Mouse (Mus musculus): ENCODE measurements around the gene Stxbp6. TPM values are rescaled to one million over a fixed set of nuclear protein-coding genes. Genes with fewer than 3 reads are reported as not detected.
"Not testable (repeated sequence)": the region's sequence is repeated elsewhere in the genome, so short reads cannot be mapped to it uniquely, and the experiment has no call there.

Gene Stxbp6
- total RNA-seq, 2 experiments from 2014 or later: 3.9 to 4.8 TPM

DNA sequence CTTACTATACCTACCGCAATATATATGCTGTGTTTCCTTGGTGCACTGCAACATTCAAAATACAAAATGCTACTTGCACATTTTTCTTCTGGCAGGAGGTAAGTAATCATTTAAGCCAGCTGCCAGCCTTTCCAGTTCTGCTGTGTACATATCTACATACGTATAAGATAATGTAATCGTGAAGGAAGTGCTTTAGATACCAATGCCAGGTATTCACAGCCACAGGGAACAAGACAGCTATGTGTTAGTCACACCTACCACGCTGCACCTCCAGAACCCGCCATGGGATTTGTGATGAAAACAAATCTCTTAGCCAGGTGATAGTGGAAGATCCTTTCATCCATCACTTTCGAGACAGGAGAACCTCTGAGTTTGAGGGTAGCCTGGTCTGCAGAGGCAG, 13.7 kb downstream of the Stxbp6 start:
- intact Hi-C loops (cut with DNase I): loop anchor here (2.0 kb wide), 1 partner anchor 58 kb away; no protein-coding TSS in a partner anchor

DNA sequence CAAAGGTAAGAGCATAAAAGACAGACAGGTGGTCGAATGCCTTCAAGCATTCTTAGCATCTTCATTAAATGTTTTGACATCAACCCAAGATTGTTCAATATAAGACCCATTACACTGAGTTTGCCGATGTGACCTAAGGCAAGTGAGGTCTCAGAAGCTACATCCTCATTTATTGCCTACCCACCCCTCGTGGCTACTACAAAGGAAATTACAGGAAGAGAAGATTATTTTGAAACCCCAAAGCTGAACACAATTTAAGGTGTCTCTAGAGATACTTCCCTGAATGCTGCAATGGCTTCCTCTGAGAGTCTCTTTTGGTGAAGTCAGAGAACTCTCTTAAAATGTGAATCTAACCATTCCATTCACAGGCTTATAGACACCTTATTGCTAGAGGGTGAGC, 16.5 kb downstream of the Stxbp6 start:
- DNase-seq: no peak
- intact Hi-C loops (cut with DNase I): no loop called here

More for the DNA sequence above, 13.7 kb downstream of the Stxbp6 start:
- no peak for DNase-seq

DNA sequence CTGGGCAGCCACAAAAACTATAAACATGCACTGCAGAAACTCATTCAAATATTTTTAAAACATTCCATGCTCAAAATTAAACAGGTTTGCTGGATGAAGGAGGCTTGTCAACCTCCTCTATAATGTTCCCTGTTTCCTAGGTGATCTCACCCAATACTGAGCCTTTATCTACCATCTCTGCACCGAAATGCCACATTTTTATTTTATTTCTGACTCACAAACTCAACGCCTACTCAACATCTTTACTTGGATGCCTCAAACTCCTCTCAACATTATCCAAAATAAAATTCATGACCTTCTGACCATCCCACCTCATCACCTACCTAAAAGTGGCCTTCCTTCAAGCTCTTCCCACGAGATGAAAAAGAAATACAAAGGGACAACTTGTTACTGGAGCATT, 18.1 kb downstream of the Stxbp6 start:
- no peak for DNase-seq
- intact Hi-C loops (cut with DNase I): no loop called here

DNA sequence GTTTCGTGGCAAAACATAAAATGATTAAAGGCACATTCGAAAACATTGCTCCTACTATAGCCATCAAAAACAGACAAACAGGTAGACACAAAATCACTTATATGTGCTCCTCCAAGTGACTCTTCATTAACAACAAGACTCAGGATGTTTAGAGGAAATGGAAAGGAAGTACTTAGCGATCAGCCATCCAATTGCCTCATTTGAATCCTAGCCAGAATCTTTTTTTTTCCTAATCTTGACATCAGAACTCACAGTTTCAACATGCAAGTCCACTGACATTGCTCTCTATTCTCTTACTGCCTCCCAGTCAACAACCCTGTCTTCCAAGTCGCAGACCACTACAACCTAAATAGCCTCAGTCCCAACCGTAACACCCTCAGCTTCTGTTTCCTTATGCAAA, 21.2 kb downstream of the Stxbp6 start:
- intact Hi-C loops (cut with DNase I): no loop called here

DNA sequence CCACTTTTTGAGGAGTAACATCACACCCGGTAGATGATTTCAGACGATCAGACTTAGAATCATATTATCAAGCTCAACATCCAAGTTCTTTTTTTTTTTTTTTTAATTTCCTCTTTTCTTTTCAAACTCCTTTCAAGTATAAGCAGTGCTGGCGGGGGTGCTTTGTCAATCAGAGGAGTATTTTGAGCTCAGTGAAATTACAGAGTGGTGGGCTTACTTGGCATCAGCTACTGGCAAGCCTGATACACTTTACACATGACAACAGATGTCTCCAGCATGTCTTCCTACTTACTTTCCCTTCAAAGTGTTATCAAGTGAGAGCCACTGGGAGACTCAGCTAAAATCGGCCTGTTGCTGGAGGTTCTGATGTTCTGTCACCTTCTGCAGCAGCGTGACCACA, 21.6 kb downstream of the Stxbp6 start:
- intact Hi-C loops (cut with DNase I): no loop called here
- DNase-seq: no peak

More for the DNA sequence above, 21.2 kb downstream of the Stxbp6 start:
- no peak for DNase-seq

- DNase-seq: peak; percentile 19 to 68
- intact Hi-C loops (cut with DNase I): no loop called here
Observed at GRCm38 (mm10) chr12:45049894-45050293, 24.6 kb downstream of the Stxbp6 start.

DNA sequence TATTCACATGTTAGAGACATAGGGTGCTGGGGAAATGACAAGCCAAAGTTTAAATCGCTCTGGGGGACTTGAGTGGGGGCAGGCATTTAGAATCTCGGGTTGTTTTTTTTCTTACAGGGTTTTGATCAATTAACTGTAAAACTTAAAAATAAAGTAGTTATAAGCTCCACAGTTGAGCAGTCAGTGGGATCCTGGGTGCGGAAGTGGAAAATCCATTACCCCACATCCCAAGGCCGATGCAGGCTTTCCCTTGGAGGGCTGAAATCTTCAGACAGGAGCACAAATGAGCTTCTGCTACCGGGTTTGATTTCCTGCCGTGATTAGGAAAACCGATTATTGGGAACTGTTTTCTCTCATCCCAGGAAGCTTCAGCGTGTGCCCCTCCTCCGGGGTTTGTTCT, 26.8 kb downstream of the Stxbp6 start:
- DNase-seq; intact Hi-C loops (cut with DNase I): not testable (repeated sequence)

DNA sequence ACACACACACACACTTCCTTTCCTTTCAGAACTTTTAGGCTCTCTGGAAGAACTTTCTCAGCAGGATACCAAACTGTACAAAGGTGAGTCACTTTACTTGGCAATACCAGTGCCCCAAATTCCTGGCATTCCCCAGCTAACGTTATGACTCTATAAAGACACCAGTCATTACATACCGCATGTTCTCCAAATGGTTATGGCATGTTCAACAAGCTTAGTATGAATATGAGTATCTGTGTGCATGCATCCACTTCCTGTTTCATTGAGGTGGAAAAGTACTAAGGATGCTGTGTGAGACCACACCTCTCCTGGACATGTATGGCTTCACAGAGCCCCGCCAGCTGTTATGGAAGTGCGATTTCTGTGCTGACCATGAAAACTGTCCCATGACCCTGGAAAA, 27.3 kb downstream of the Stxbp6 start:
- DNase-seq: no peak
- intact Hi-C loops (cut with DNase I): no loop called here

GRCm38 (mm10) chr12:45044581-45044980, 29.9 kb downstream of the Stxbp6 start:
- intact Hi-C loops (cut with DNase I): no loop called here
- no peak for DNase-seq

- DNase-seq: no peak
Observed at GRCm38 (mm10) chr12:45042591-45043091, 31.9 kb downstream of the Stxbp6 start.

GRCm38 (mm10) chr12:45037496-45037895, 37.0 kb downstream of the Stxbp6 start:
- intact Hi-C loops (cut with DNase I): no loop called here
- DNase-seq: no peak

More at GRCm38 (mm10) chr12:45042591-45043091, 31.9 kb downstream of the Stxbp6 start:
- intact Hi-C loops (cut with DNase I): no loop called here

DNA sequence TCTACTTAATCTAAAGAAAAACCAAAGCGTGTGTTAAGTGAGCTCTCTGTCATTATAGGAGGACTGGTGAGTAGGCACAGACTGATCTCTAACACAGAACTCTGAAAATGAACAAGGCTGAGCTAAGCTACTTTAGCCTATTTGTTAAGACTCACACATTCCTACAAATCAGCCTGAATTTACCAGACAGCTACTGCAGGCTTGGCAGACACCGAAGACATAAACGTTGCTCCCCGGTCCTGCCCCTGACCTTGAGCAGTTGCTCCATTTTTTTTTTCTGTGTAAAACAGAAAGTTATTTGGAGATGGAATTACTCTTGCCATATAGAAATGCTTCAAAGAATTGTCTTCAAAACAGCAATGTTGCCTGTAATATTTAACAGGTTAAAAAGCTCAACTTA, 37.4 kb downstream of the Stxbp6 start:
- no peak for DNase-seq
- intact Hi-C loops (cut with DNase I): no loop called here

DNA sequence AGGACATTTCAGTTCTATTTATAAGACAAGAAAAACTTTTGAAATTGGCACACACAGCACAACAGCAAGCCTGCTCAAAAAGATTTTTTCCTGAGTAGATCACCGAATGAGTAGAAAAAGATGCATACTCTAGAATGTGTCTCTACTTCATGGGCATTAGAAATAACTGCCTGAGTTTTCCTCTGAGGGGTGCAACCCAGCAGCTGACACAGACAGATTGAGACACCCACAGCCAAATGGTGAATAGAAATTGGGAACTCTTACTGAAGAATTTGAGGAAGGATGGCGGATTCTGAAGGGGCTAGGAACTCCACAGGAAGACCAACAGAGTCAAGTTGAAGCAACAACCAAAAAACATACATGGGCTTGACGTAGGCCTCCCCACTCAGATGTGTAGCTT, 43.8 kb downstream of the Stxbp6 start:
- intact Hi-C loops (cut with DNase I): loop anchor here (5.0 kb wide), 1 partner anchor 42 kb away; the partner anchor contains the start of gene Stxbp6
- no peak for DNase-seq

- DNase-seq: no peak
- intact Hi-C loops (cut with DNase I): no loop called here
Observed at GRCm38 (mm10) chr12:45026347-45026746, 48.2 kb downstream of the Stxbp6 start.

DNA sequence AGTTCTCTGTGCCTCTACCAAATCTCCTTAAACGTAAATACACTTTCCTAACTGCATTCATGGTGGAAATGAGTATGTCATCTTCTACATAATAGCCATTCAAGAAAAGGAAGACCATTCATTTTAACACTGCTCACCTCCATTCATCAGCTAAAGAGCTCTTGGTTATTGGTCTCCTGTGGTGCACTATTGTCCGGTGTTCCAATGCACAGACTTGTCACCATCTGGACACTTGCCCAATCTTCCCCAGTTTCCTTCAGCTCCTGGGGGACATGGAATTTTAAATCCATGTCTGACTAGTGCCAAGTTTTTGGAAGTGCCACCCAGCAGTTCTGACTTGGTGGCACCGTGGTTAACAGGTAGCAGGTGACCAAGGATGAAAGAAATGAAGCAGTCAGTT, 54.5 kb downstream of the Stxbp6 start:
- no peak for DNase-seq
- intact Hi-C loops (cut with DNase I): no loop called here

DNA sequence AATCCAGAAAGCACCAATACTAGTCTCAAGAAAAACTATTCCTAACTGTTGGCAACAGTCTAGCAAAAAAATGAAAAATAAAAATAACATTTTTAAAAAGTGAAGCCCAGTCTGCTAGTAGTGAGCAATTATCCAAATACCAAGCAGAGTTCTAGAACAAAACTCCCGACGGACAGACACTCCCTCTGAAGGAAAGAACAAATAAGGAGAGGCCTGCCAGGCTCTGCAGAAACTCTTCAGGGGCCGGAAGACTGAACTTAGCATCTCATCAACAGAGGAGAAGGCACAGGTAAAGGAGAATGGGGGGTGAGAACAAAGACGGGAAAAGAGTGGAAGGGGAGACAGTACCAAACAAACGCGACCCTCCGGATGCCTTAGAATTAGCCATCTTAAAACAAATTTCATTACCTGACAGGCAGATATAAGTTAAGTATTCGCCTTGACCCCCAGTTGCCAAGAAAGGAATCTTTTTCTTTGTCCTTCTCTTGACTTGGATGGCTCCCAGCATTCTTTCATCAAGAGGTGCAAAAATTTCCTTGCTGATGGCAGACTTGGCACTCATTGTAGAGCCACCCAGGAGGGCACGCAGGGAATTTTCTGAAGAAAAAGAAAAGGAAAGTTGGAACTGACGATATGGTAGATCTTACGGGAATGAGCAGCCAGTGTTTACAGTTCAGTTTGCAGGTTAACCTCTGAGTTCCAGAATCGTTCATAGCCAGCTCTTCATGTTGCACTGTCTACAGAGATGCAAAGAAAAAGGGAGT, 55.3 kb downstream of the Stxbp6 start:
- DNase-seq: peak in 1 of 2 experiments; percentile 39
- intact Hi-C loops (cut with DNase I): no loop called here

DNA sequence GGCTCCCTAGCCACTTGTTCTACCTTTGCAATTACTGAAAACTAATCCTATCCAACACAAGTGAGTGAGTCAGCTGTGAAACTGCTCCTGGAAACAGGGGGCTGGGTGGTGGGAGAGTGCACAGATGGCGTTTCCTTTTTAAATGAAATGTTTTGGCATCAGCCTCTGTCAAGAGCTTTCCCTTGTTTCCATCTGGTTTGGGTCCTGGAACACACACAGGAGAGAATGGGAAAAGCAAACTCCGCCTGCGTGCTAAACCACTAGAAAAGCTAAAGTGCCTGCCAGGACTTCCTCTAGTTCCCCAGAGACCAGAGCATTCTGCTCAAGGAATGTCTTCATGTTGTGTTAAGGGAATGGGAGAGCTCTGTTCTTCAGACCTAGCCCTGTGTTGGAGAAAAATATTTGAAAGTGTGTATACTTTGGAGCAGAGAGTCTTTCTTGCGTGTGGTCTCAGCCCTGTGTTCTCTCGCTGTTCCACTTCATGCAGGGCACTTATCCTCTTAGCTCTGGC, 61.2 kb downstream of the Stxbp6 start:
- peak; percentile 39 to 58 for DNase-seq
- intact Hi-C loops (cut with DNase I): no loop called here

GRCm38 (mm10) chr12:45011436-45012089, 62.9 kb downstream of the Stxbp6 start:
- intact Hi-C loops (cut with DNase I): no loop called here
- DNase-seq: no peak

- intact Hi-C loops (cut with DNase I): no loop called here
- no peak for DNase-seq
Observed at GRCm38 (mm10) chr12:45011006-45011405, 63.5 kb downstream of the Stxbp6 start.

- no peak for DNase-seq
- intact Hi-C loops (cut with DNase I): loop anchor here (10.0 kb wide), 1 partner anchor 155 kb away; no protein-coding TSS in a partner anchor
Observed at GRCm38 (mm10) chr12:45009984-45010611, 64.4 kb downstream of the Stxbp6 start.

DNA sequence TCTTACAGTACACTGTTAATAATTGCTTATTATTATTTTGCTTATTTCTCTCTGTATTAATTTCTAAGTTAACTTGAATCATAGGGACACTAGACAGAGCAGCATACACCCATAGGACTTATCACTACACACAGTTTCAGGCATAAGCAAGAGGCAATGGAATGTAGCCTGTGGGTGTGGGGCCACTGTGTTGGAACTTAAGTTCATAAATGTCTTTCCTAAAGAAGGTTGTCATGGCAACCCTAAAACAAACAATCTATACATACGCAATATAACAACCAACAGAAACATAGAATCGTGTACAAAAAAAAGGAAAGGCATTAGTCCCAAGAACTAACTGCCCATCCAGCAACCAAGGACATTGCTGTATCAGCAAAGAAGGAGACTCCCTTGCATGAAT, 67.9 kb downstream of the Stxbp6 start:
- intact Hi-C loops (cut with DNase I): loop anchor here (10.0 kb wide), 1 partner anchor 158 kb away; no protein-coding TSS in a partner anchor
- DNase-seq: no peak

Measured in gastrocnemius, postnatal 36 days (tissue).